Mouse (Mus musculus) retina, postnatal 7 days (tissue): ENCODE measurements around the gene Brd9.

Experiments
- DNase-seq: peaks from one replicate; pipeline ENCODE4 v3.0.0-alpha.2; 2012; ENCODE audit warnings: low read depth, low spot score

The Brd9 gene

DNA sequence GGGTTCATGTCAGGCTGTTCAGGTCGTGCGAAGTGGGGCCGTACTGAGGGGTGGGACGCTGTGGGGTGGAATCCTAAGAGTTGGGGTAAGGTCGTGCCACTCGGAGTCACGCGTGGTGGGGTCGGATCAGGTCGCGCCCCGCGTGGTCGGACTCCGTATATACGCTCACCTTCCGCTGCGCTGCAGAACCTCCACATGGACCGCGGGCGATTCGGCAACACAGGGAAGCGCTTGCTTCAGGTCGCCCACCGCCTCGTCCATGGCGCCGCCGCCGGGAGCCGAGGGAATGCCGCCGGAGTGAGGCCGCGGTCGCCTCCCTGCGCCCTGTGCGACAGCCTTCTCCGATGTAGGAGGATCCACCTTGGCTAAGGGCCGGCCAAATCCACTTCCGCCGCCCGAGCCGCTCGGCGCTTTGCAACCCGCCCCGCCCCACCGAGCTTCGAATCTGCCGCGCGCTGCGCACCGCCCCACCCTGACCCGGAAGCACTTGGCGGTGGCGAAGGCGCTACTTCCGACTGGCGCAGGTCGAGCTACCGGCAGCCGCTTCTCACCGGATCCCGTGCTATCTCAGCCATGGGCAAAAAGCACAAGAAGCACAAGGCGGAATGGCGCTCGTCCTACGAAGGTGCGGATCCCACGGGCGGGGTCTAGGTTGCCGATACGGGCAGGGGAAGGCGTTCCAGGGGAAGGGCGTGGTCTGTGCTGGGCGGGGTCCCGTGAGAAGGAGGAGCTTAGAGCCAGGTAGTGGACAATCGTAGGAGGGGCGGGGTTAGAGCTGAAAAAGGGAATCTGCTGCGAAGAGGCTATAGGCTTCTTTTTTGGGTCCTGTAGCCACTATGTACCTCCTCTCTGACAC, at the start of gene Brd9, which contains the start of gene Trip13:
TSS of gene Brd9 (plus strand) at position 491 of the 856 bp plus-strand sequence.
TSS of gene Trip13 (minus strand) at position 464 of the 856 bp plus-strand sequence.
- peak; percentile 85 for DNase-seq

GRCm38 (mm10) chr13:73892493-73893178, 45.0 kb upstream of the Brd9 start:
- DNase-seq, result no peak

GRCm38 (mm10) chr13:73897561-73897960, 40.0 kb upstream of the Brd9 start:
- no peak for DNase-seq

GRCm38 (mm10) chr13:73907136-73907535, 30.5 kb upstream of the Brd9 start:
- DNase-seq, result no peak

DNA sequence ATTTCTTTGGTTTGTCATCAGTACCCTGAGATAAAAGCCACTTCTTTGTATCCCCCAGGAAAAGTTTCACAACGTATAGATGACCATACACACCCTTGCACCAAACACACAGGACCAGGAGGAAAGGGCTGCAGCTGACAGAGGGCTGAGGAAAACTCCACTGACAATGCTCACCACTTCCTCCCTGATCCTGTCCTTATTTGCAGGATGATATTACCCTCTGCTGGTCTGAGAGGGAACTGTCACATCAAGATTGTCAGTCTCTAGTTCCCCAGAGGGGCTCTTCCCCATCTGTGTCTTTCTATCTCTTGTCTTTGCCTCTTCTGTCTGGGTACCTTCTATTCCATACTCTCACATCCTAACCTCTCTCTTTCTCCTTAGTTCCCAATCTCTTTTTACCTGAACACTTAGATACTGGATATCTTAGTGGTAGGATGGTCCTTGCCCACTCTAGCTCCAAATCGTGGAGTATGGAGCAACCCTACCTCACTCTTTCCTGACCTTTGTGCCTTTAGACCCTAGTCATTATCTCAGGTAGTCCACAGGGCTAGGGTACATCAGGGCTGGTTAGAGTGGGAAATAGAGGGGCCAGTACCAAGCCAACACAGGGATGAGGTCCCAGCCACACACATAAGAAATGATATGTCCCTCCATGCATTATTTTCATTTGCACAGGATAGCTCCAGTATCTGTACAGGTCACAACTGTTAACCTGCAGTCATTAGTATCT, 29.8 kb upstream of the Brd9 start:
- peak; percentile 51 for DNase-seq

DNA sequence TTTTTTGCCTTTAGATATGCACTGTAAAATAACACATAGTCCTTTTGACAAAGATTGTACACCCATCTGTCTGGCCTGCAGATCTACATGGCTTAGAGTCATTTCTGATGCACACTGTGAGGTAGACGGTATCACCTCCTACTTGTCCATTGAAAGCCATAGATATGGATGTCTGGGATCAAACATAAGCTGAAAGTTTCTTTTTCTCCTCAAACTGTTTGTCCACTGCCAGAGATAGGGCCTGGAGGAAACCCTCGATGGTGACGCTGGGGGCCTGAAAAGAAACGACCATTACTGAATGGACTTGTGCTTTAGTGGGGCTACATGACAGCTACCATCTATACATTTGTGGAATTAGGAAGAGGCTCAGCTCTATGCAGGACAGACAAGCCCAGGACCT, 24.5 kb upstream of the Brd9 start:
- DNase-seq, result no peak

GRCm38 (mm10) chr13:73932201-73932600, 5.4 kb upstream of the Brd9 start:
- DNase-seq, result no peak

DNA sequence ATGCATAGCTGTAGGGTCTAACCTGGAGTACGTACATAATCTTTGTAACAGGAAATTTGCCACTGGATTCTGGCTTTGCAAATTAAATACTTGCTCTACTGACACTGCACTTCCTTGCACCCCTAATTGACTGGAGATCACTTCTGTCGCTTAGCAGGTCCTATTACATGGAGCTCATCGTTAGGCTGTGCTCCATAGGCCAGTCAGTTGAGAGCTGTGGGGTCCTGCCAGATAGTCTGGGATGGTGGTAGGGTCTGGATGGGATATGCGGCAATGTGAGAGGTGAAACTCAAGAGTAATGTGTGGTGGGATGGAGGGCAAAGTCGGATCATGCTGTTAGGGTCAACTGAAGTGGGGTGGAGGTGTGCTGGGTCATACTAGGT, 682 bp upstream of the Brd9 start:
- DNase-seq, result no peak

DNA sequence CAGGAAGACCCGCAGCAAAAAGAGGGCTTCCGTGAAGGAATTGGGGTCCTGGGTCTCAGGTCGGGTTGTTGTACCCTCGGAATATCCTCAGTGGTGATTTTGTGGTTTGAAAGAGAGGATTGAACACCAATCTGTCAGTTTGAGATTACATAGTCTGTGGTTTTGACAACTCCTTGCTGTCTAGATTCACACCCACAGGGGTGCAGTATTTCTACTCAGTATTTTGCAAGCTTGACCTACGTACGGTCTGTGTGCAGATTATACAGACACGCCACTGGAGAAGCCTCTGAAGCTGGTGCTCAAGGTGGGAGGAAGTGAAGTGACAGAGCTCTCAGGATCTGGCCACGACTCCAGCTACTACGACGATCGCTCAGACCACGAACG, 558 bp downstream of the Brd9 start:
- DNase-seq, result no peak

DNA sequence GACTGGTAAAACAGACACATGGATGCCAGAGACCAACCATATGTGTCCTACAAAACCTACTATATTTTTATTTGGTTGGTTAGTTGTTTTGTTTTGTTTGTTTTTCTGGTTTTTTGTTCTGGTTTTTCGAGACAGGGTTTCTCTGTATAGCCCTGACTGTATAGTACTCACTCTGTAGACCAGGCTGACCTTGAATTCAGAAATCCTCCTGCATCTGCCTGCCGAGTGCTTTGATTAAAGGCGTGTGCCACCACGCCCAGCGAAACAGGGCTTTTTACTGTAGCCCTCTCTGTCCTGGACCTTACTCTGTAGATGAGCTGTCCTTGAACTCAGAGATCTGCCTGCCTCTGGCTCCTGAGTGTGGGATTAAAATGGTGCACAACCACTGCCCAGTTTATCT, 1.5 kb downstream of the Brd9 start:
- DNase-seq, result no peak

GRCm38 (mm10) chr13:73944606-73945005, 7.0 kb downstream of the Brd9 start:
- no peak for DNase-seq

- no peak for DNase-seq
Observed at GRCm38 (mm10) chr13:73953551-73954130, 16.0 kb downstream of the Brd9 start.

GRCm38 (mm10) chr13:73954666-73955065, 17.1 kb downstream of the Brd9 start:
- DNase-seq, result no peak

DNA sequence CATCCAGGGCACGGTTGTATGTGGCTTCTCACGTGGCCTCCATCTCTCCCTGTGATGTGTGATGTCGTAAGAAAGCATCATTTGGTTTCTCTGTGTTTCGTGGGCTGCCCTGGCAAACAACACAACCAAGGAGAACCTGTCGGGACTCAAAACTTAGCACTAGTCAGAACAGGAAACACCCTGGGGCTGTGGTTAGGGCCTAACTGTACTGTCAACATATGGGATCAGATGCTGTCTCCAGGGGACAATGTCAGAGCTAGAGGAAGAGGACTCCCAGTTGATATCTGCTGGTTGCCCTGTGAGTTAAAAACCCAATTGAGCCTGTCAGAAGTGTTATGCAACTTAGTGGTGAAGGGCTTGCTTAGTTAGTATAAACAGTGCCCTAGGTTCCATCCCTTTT, 17.9 kb downstream of the Brd9 start:
- no peak for DNase-seq

DNA sequence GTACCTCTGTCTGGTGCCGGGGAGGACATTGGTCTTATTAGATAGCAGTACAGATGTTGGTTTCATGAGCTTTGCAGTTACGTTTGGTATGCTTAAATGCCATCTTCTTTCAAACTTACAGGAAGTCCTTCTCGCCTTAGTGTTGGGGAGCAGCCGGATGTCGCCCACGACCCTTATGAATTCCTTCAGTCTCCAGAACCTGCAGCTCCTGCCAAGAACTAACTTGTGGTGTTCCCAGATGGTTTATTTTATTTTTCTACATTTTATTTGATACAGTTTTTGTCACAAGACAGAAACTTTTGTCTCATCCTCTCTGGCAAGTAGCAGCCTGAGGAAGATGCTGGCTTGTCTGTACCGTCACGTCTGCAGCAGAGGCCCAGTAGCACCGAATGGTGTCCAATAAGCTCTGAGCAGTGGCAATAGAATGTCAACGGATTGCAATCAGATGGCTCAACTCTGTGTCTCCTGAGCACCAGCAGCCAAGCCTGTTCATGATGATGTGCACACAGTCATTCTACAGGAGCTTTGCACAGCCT, 22.6 kb downstream of the Brd9 start:
- DNase-seq, result no peak

DNA sequence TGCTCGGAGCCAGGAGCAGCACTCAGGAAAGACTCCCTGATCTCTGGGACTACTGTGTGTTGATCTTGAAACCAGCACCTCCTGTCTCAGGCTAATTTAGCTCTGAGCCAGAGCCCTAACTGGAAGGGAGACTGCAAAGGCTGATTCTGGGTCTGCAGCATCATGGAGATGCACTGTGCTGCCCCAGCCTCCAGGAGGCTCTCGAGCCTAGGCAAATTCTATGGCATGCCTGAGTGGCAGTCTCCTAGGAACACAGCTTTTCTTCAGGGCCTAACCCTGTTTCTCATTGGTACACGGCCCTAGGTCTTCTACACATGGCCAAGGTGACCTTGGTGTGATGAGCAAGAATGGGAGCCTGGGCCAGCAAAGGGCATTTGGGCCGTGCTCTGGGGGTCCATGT, 23.6 kb downstream of the Brd9 start:
- no peak for DNase-seq

- DNase-seq, result no peak
Observed at GRCm38 (mm10) chr13:73963551-73963950, 25.9 kb downstream of the Brd9 start, which contains the start of gene Zdhhc11. Gene Zdhhc11 (plus strand): TSS chr13:73963851.

DNA sequence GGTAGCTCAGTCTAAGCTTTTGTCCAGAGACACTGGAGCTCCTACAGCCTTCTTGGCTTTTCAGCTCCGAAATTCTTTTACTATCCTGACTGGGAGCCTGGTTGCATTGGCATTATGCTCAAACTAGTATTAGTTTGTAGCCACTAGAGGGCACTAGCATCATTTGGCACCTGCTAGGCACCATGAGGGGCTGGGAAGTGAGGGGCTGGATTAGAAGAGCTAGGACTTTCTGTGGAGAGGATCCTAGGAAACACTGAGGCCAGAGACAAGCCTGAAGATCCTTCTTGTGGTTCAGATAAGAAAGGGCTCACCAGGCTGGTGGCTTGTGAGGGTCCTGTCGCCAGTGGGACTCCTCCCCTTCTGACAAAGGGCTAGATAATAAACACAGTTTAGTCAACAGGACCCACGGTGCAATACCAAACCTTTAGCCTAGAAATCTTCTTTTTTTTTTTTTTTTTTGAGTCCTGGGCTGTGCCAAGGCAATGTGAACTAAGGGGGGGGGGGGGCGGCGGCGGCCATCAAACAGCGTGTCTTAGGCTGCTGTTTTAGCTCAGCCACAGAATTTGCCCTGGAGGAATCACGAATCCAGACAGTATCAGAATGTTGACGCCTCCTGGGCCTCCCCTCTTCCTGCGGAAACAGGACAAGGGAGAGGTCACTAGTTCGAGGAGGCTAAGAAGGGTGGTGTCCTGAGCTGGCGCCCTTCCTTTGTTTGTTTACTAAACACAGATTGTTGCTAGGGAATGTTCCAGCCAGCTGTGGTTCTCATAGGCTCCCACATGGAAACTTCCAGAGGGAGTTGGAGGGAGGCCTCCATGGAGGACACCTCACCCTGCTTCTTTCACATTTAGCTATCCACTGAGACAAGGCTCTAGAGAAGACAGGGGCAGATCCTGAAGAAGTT, 33.2 kb downstream of the Brd9 start:
- DNase-seq, result peak; percentile 33

GRCm38 (mm10) chr13:73974523-73974922, 36.9 kb downstream of the Brd9 start:
- no peak for DNase-seq

- no peak for DNase-seq
Observed at GRCm38 (mm10) chr13:73976935-73977334, 39.3 kb downstream of the Brd9 start.

GRCm38 (mm10) chr13:73990325-73990724, 52.7 kb downstream of the Brd9 start:
- no peak for DNase-seq
